8 mouse cellular contexts compared by ENCODE assay signal in the genomic region with DNA sequence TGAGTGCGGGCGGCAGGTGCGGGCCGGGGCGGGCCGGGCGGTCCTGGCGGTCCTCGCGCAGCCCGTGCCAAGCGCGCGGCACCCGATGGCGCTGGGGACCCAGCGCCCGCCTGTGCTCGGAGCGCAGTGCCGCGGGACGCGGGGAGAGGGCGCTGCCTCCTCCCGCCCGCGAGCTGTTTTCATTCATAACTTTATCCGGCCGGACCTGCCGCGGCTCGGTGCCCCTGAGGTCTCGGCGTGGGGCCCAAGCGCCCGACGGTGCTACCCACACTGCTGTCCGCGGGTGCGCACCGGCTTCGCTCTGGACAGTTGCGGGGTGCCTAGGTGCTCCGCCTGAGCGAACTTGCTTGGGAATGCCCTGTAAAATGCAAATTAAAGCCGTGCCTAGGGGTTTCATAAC. TPM values are rescaled to one million over a fixed set of nuclear protein-coding genes. Genes with fewer than 3 reads are reported as not detected.
A peak's percentile ranks its signal among the peaks of the same experiment; 100 is the strongest.
DNase-seq lines count a peak whose midpoint lies in the region; ATAC-seq and TF ChIP-seq lines count a peak whose summit lies in the region.

No protein-coding gene starts in this region.

- H3K36me3 ChIP-seq in embryonic facial prominence, embryonic 12.5 days, result peaks cover 17% of the 10 kb centered on the region
- H3K36me3 ChIP-seq in heart, embryonic 10.5 days, result peaks cover 21% of the 10 kb centered on the region
- H3K36me3 ChIP-seq in midbrain, postnatal 0 days (ENCODE audit: insufficient read depth, low read length), result 0 out of 2 replicates have a peak, but pooled peaks cover 7% of the 10 kb centered on the region

- ATAC-seq in embryonic facial prominence, embryonic 12.5 days (ENCODE audit: insufficient number of reproducible peaks, insufficient read depth, low FRiP score, low TSS enrichment), result peak; percentile 70
- ATAC-seq in midbrain, postnatal 0 days (ENCODE audit: low FRiP score), result peak; percentile 68

- no peaks in the 10 kb centered on the region for H3K9me3 ChIP-seq in embryonic facial prominence, embryonic 12.5 days
- H3K9me3 ChIP-seq in heart, embryonic 10.5 days, result no peaks in the 10 kb centered on the region
- H3K9me3 ChIP-seq in midbrain, postnatal 0 days (ENCODE audit: low read length), result no peaks in the 10 kb centered on the region

- H3K27me3 ChIP-seq in embryonic facial prominence, embryonic 12.5 days, result peaks cover 9% of the 10 kb centered on the region; the same call in 1 of the 2 replicates
- H3K27me3 ChIP-seq in heart, embryonic 10.5 days (ENCODE audit: insufficient read depth, poor library complexity, severe bottlenecking), result peaks cover 13% of the 10 kb centered on the region; the same call in 1 of the 2 replicates
- H3K27me3 ChIP-seq in midbrain, postnatal 0 days (ENCODE audit: insufficient read depth, low read length), result peaks cover 3% of the 10 kb centered on the region; the same call in 1 of the 2 replicates

- H3K4me2 ChIP-seq in embryonic facial prominence, embryonic 12.5 days (replicated peaks), result peak overlapping the region; percentile 76
- peak overlapping the region; percentile 65 for H3K4me2 ChIP-seq in midbrain, postnatal 0 days (ENCODE audit: low read depth, low read length, poor library complexity, severe bottlenecking)

- H3K4me3 ChIP-seq in embryonic facial prominence, embryonic 12.5 days, result peak overlapping the region; percentile 69
- peak overlapping the region; percentile 86 for H3K4me3 ChIP-seq in heart, embryonic 10.5 days
- peak overlapping the region; percentile 90 for H3K4me3 ChIP-seq in midbrain, postnatal 0 days (ENCODE audit: low read depth, low read length)

- peak overlapping the region; percentile 94 for H3K27ac ChIP-seq in embryonic facial prominence, embryonic 12.5 days
- H3K27ac ChIP-seq in heart, embryonic 10.5 days, result peak overlapping the region; percentile 91
- H3K27ac ChIP-seq in midbrain, postnatal 0 days (ENCODE audit: low read depth, low read length), result peak overlapping the region; percentile 85

- WGBS in embryonic facial prominence, embryonic 12.5 days, result under 1% methylated on average over 31 of the region's 47 CpGs
- WGBS in heart, embryonic 10.5 days, result under 1% methylated on average over 47 of the region's 47 CpGs
- WGBS in midbrain, postnatal 0 days, result under 1% methylated on average over 33 of the region's 47 CpGs

- H3K4me1 ChIP-seq in embryonic facial prominence, embryonic 12.5 days, result peaks cover 19% of the 10 kb centered on the region
- H3K4me1 ChIP-seq in heart, embryonic 10.5 days, result peaks cover 14% of the 10 kb centered on the region
- peaks cover 3% of the 10 kb centered on the region; the same call in 1 of the 2 replicates for H3K4me1 ChIP-seq in midbrain, postnatal 0 days (ENCODE audit: insufficient read depth, low read length)

- peak; percentile 55 to 61 for DNase-seq in urinary bladder, adult 18-20 months (ENCODE audit: low spot score in 2 of 2)
- DNase-seq in urinary bladder, postnatal 10 days (ENCODE audit: low spot score), result no peak
- no peak for DNase-seq in heart, embryonic 10.5 days (ENCODE audit: low spot score)
- peak; percentile 75 for DNase-seq in kidney, adult 9 months
- DNase-seq in liver, result peak; percentile 74
- DNase-seq in midbrain, postnatal 0 days (ENCODE audit: low spot score), result peak; percentile 69
- peak; percentile 56 to 83 for DNase-seq in spleen, postnatal 4 days (ENCODE audit: low spot score in 2 of 2)

- peak; percentile 63 for TF ChIP-seq CTCF in midbrain, postnatal 0 days (IDR thresholded peaks at IDR 0.05)

- H3K9ac ChIP-seq in embryonic facial prominence, embryonic 12.5 days, result peak overlapping the region; percentile 87
- peak overlapping the region; percentile 86 for H3K9ac ChIP-seq in midbrain, postnatal 0 days (replicated peaks; ENCODE audit: low read length, poor library complexity, severe bottlenecking)

RNA-seq across cellular contexts. Expression of a gene that starts 1.1 kb away (rescaled TPM):
- polyA plus RNA-seq in embryonic facial prominence, embryonic 12.5 days (2016; fragmentation: Nextera tagmentation; extraction: Ambion mirVana), result 12.8 and 13.6 TPM in 2 replicates
- 5.3 and 8.1 TPM in 2 replicates for polyA plus RNA-seq in heart, embryonic 10.5 days (2016; fragmentation: Nextera tagmentation; extraction: Ambion mirVana)
- 24.9 and 31.9 TPM in 2 replicates for total RNA-seq in midbrain, postnatal 0 days (2014; rRNA removed)
- polyA plus RNA-seq in midbrain, postnatal 0 days (2015; fragmentation: Nextera tagmentation; extraction: Ambion mirVana), result 5.9 TPM in 2 replicates

Comparison
In these comparisons a context has a peak if more than half of its experiments do, and no peak if none do; other contexts are left out.
1. DNase-seq: peak in urinary bladder, adult 18-20 months (2 of 2), kidney, adult 9 months (single experiment), liver (single experiment), midbrain, postnatal 0 days (single experiment) and spleen, postnatal 4 days (2 of 2); none in urinary bladder, postnatal 10 days (single experiment) and heart, embryonic 10.5 days (single experiment).
2. Peak in every context shown above with its lines, with median percentiles within 50 percentile points of each other: H3K27ac ChIP-seq and H3K4me3 ChIP-seq.